Mouse (Mus musculus) B cell, adult 2 months (primary cell): ENCODE measurements around the gene Krt2.

ENCODE experiments used
- DNase-seq, 2 experiments: peaks; one replicate each; pipeline ENCODE4 v3.0.0; 2022

Gene Krt2

DNA sequence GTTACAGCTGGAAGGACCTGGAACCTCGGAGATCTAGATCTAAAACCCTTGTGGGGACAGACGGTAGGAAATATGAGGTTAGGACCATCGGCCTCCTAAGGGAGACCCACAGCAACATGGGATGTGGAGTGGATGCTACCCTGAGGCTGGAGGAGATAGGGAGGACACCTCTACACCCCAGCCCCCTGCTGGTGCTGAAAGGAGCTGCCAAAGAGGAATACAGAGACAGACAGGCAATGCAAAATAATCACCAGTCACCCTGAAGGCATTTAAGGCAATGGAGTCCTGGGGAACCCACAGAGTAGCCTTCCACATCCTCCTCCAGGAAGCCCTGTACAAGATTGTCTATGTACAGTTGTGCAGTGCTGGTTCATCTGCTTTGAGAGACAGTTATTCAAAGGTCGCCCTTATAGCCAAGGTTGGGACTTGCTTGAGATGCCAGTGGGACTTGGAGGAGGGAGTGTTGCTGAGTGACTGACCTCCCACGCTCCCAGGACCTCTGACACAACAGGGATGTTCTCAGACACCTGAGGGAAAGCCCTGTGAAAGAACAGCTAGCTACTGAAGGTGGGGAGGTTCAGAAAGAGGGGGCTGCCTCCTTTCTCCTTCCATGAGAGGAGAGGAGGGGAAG is 45.8 kb downstream of the Krt2 start:
- DNase-seq = no peak

DNA sequence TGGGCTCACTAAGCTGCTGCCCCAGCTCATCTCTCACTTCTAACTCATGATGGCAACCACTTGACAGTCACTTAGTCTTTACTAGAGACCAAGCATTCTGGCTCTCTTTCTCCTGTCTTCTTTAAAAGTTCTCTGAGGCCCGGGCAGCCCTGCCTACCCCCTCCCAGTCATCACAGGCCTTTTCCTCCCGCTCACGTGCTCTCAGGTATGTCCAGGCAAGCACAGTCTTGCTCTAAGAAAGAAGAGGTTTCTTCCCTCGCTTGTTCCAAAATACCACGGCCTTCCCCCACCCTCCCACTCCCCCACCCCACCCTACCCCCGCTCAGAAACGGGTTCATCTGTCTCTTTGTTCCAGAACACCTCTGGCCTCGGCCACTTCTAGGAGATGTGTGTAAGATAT is 47.7 kb downstream of the Krt2 start:
- DNase-seq = no peak
